Mouse (Mus musculus): ENCODE results near the gene Tor3a. TPM values are rescaled to one million over a fixed set of nuclear protein-coding genes. Genes with fewer than 3 reads are reported as not detected.

Tor3a gene
- total and polyA plus RNA-seq, 3 experiments = 6.7 to 9.4 TPM; not detected in 1

DNA sequence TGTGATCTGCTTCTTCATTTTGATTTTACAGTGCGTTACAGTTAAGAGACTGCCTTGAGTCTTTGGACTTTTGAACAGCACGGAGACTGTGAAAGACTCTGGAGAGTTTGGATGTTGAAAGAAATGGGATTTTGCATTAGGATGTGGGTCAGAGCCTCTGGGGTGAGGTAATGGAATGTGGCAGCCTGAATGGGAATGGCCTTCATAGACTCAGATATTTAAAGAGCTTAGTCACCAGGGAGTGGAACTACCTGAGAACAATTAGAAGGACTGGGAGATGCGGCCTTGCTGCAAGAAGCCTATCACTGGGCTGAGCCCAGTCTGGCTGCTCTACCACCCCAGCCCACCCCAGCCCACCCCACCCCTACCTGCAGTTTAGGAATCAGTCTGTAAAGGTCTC is 3.1 kb upstream of the Tor3a start:
- no peaks in the 10 kb centered on the region for H3K9me3 ChIP-seq (replicated peaks; ENCODE audit: insufficient read depth, low read length)
- H3K79me2 ChIP-seq (ENCODE audit: control insufficient read depth, insufficient read depth, low read length, poor library complexity) = no peaks in the 10 kb centered on the region
- no peak overlapping the region for H3K27ac ChIP-seq (ENCODE audit: control insufficient read depth, low read depth, low read length)
- no peaks in the 10 kb centered on the region for H3K27me3 ChIP-seq (ENCODE audit: control insufficient read depth in 1 of 2, insufficient read depth in 2 of 2, low read length in 2 of 2)
- H3K9ac ChIP-seq (ENCODE audit: control insufficient read depth, low read depth, low read length, poor library complexity, severe bottlenecking) = no peak overlapping the region
- no peak overlapping the region for H3K4me3 ChIP-seq (ENCODE audit: control insufficient read depth in 1 of 2, insufficient read depth in 1 of 2, low read depth in 2 of 2, low read length in 2 of 2)
- H3K36me3 ChIP-seq (ENCODE audit: control insufficient read depth in 1 of 2, insufficient read depth in 2 of 2, low read length in 2 of 2) = peaks cover 0 to 2% of the 10 kb centered on the region in 2 experiments; a peak in 2 of 4 replicates
- DNase-seq (ENCODE audit: low read depth, low spot score) = no peak
- TF ChIP-seq POLR2AphosphoS2 (IDR thresholded peaks at IDR 0.05; ENCODE audit: low read length) (no peak), NRF1 (IDR thresholded peaks at IDR 0.05; ENCODE audit: insufficient read depth, low read depth, low read length, poor library complexity, severe bottlenecking) (no peak), SMC3 (IDR thresholded peaks at IDR 0.05; ENCODE audit: low read depth, low read length) (no peak), KAT2A (conservative IDR thresholded peaks at IDR 0.05; ENCODE audit: low read depth, low read length) (no peak), ZKSCAN1 (IDR thresholded peaks at IDR 0.05; ENCODE audit: low read depth, low read length) (no peak), NELFE (IDR thresholded peaks at IDR 0.05; ENCODE audit: low read depth, low read length) (no peak), CTCF (IDR thresholded peaks at IDR 0.05 in 2 of 3, conservative IDR thresholded peaks at IDR 0.05 in 1 of 3; ENCODE audit: control insufficient read depth in 1 of 3, insufficient read depth in 1 of 3, low read depth in 2 of 3, low read length in 3 of 3, poor library complexity in 1 of 3, severe bottlenecking in 1 of 3) (no peak), MXI1 (IDR thresholded peaks at IDR 0.05; ENCODE audit: low read depth, low read length) (no peak), USF1 (IDR thresholded peaks at IDR 0.05; ENCODE audit: low read depth, low read length) (no peak), BHLHE40 (IDR thresholded peaks at IDR 0.05; ENCODE audit: borderline replicate concordance, low read depth, low read length) (no peak), MYB (IDR thresholded peaks at IDR 0.05; ENCODE audit: low read depth, low read length) (no peak), TAL1 (IDR thresholded peaks at IDR 0.05; ENCODE audit: low read length) (no peak), RAD21 (IDR thresholded peaks at IDR 0.05; ENCODE audit: low read depth, low read length) (no peak), UBTF (IDR thresholded peaks at IDR 0.05; ENCODE audit: borderline replicate concordance, insufficient read depth, low read depth, low read length) (no peak), ZNF384 (IDR thresholded peaks at IDR 0.05; ENCODE audit: low read depth, low read length) (no peak), CHD1 (IDR thresholded peaks at IDR 0.05; ENCODE audit: low read depth, low read length) (no peak), SIN3A (IDR thresholded peaks at IDR 0.05; ENCODE audit: low read length) (no peak), ZMIZ1 (IDR thresholded peaks at IDR 0.05; ENCODE audit: low read depth, low read length) (no peak)
- H3K4me1 ChIP-seq (ENCODE audit: control insufficient read depth in 1 of 2, insufficient read depth in 2 of 2, low read length in 2 of 2) = no peaks in the 10 kb centered on the region

DNA sequence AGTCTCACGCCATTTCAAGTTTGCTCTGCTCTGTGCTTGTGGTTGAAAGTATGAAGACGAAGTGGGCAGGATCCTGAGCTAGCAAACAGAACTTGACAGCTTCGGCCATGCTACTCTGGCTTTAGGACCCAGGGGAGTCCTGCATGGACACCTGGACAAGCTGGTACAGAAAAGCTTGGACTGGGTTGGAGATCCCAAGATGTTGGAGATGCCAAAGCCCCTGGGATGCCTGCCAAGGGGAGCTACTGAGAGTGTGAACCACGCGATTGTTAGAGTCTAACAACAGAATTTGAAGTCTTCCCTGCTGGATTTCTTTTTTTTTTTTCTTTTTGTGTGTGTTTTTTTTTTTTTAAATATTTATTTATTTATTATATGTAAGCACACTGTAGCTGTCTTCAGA is 2.4 kb upstream of the Tor3a start:
- H3K9ac ChIP-seq (ENCODE audit: control insufficient read depth, low read depth, low read length, poor library complexity, severe bottlenecking) = no peak overlapping the region

More for the DNA sequence above, 2.4 kb upstream of the Tor3a start:
- peaks cover 0 to 3% of the 10 kb centered on the region in 2 experiments; a peak in 2 of 4 replicates for H3K36me3 ChIP-seq (ENCODE audit: control insufficient read depth in 1 of 2, insufficient read depth in 2 of 2, low read length in 2 of 2)
- H3K27me3 ChIP-seq (ENCODE audit: control insufficient read depth in 1 of 2, insufficient read depth in 2 of 2, low read length in 2 of 2) = no peaks in the 10 kb centered on the region
- H3K4me1 ChIP-seq (ENCODE audit: control insufficient read depth in 1 of 2, insufficient read depth in 2 of 2, low read length in 2 of 2) = no peaks in the 10 kb centered on the region
- no peak for TF ChIP-seq ELF1 (IDR thresholded peaks at IDR 0.05; ENCODE audit: low read depth, low read length)
- 0 out of 2 replicates have a peak, but pooled peaks have one; percentile 18 for TF ChIP-seq JUND (IDR thresholded peaks at IDR 0.05; ENCODE audit: low read depth, low read length)
- H3K4me3 ChIP-seq (ENCODE audit: control insufficient read depth in 1 of 2, insufficient read depth in 1 of 2, low read depth in 2 of 2, low read length in 2 of 2) = no peak overlapping the region
- H3K79me2 ChIP-seq (ENCODE audit: control insufficient read depth, insufficient read depth, low read length, poor library complexity) = no peaks in the 10 kb centered on the region; the same call in 1 of the 2 replicates
- no peak for DNase-seq (ENCODE audit: low read depth, low spot score)
- H3K27ac ChIP-seq (ENCODE audit: control insufficient read depth, low read depth, low read length) = no peak overlapping the region
- H3K9me3 ChIP-seq (replicated peaks; ENCODE audit: insufficient read depth, low read length) = no peaks in the 10 kb centered on the region
